Mouse (Mus musculus) kidney, postnatal 0 days (tissue): ENCODE results near the gene Nipal4. TPM values are rescaled to one million over a fixed set of nuclear protein-coding genes. Genes with fewer than 3 reads are reported as not detected.

Experiments
- ATAC-seq: fragments of 200-750 bp; cut with Nextera tagmentation; replicated peaks from 2 replicates; pipeline ENCODE4 v1.8.0; 2017; ENCODE audit warnings: low read depth, moderate number of reproducible peaks, moderate TSS enrichment, moderate library complexity; ENCODE audit not compliant: low FRiP score
- DNase-seq: peaks from one replicate; pipeline ENCODE4 v3.0.0-alpha.2; 2016; ENCODE audit warnings: low spot score
- H3K27ac ChIP-seq: fragments of 300-500 bp; sonication (generic); 2 replicates; pipeline ENCODE4 v1.5.1; 2014; ENCODE audit warnings: mild to moderate bottlenecking
- H3K27me3 ChIP-seq: fragments of 300-500 bp; sonication (generic); 2 replicates; pipeline ENCODE4 v1.6.1; 2014; ENCODE audit warnings: low read length, mixed read lengths; ENCODE audit not compliant: insufficient read depth
- H3K36me3 ChIP-seq: fragments of 300-500 bp; sonication (generic); 2 replicates; pipeline ENCODE4 v1.6.1; 2014; ENCODE audit warnings: low read length, mixed read lengths; ENCODE audit not compliant: insufficient read depth
- H3K4me1 ChIP-seq: fragments of 300-500 bp; sonication (generic); replicated peaks from 2 replicates; pipeline ENCODE4 v1.6.1; 2014; ENCODE audit warnings: antibody characterized with exemption, low read length, mixed read lengths; ENCODE audit not compliant: insufficient read depth
- H3K4me2 ChIP-seq: fragments of 300-500 bp; sonication (generic); 2 replicates; pipeline ENCODE4 v1.6.1; 2014; ENCODE audit warnings: mild to moderate bottlenecking, low read length, moderate library complexity, mixed read lengths
- H3K4me3 ChIP-seq: fragments of 300-500 bp; sonication (generic); replicated peaks from 2 replicates; pipeline ENCODE4 v1.5.1; 2014; ENCODE audit warnings: low read depth, low read length
- H3K9ac ChIP-seq: fragments of 300-500 bp; sonication (generic); 2 replicates; pipeline ENCODE4 v1.6.1; 2014; ENCODE audit warnings: low read depth, low read length
- H3K9me3 ChIP-seq: fragments of 300-500 bp; sonication (generic); replicated peaks from 2 replicates; pipeline ENCODE4 v1.6.1; 2016; ENCODE audit warnings: low read length, inconsistent platforms, mixed read lengths
- CTCF ChIP-seq: IDR thresholded peaks from 2 replicates; pipeline ENCODE4 v1.5.1; 2016; ENCODE audit warnings: antibody characterized with exemption, low read depth, mild to moderate bottlenecking, moderate library complexity
- WGBS: fragments of 180-500 bp; shearing (Covaris S2); extraction: QIAGEN DNeasy Blood & Tissue Kit; methylation state at CpG from one replicate; pipeline ENCODE4 v1.1.7; 2014; 5-methylcytosine and 5-hydroxymethylcytosine counted together
- polyA plus RNA-seq: library from polyadenylated mRNA; unstranded; fragments of >200 nt; fragmentation: Nextera tagmentation; extraction: Ambion mirVana; gene quantifications from 2 replicates; pipeline ENCODE4 v1.2.1, GENCODE M21; 2015

Nipal4 gene
- polyA plus RNA-seq, 1 experiment from 2014 or later = 0.76 TPM

DNA sequence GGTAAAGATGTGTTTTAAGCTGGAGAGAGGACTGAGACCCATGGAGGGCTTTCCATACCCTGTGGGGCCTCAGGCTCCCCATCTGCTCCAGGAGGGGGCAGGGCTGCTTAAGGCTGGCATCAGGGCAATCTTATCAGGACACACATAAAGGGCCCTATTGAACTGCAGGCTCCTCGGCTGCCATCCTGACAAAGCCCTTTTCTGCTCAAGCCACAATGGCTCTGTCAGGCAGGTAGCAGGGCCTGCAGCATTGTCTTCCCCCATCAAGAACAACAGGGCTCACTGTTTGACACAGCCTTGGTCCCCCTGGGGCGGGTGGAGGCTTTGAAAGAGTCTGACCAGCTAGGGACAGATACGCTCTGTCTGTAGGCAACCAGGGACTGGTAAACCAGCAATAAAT, 3.6 kb upstream of the Nipal4 start:
- ATAC-seq (no peak), DNase-seq (no peak)
- Histone ChIP-seq H3K27me3 (no peaks in the 10 kb centered on the region), H3K4me1 (no peaks in the 10 kb centered on the region), H3K9ac (no peak overlapping the region), H3K36me3 (no peaks in the 10 kb centered on the region), H3K4me2 (no peak overlapping the region), H3K27ac (no peak overlapping the region), H3K9me3 (no peaks in the 10 kb centered on the region), H3K4me3 (no peak overlapping the region)
- 75% methylated on average over 3 of the region's 3 CpGs for WGBS
- no peak for TF ChIP-seq CTCF

DNA sequence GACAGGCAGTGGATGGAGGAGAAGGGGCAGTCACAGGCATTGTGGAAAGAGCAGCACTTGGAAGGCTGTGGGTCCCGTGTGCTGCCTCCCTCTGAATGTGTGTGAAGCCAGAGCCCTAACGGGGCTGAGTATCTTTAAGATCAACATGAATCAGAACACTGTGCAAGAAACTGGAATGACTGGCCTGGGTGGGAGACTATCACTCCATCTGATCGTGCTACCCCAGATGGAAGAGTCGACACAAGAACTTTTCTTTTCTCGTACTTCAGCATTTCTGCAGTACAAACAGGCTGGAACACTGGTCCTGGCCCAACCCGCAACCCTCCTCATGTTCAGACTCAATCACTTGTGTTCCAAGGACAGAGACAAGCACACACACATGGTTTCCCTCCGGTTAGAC, 2.2 kb upstream of the Nipal4 start:
- H3K36me3 ChIP-seq = no peaks in the 10 kb centered on the region
- H3K27me3 ChIP-seq = no peaks in the 10 kb centered on the region
- no peak overlapping the region for H3K4me3 ChIP-seq
- WGBS = 82% methylated on average over 7 of the region's 7 CpGs
- no peak overlapping the region for H3K4me2 ChIP-seq
- H3K4me1 ChIP-seq = no peaks in the 10 kb centered on the region
- no peak for DNase-seq
- no peak overlapping the region for H3K27ac ChIP-seq
- no peaks in the 10 kb centered on the region for H3K9me3 ChIP-seq
- no peak for TF ChIP-seq CTCF
- H3K9ac ChIP-seq = no peak overlapping the region
- no peak for ATAC-seq

DNA sequence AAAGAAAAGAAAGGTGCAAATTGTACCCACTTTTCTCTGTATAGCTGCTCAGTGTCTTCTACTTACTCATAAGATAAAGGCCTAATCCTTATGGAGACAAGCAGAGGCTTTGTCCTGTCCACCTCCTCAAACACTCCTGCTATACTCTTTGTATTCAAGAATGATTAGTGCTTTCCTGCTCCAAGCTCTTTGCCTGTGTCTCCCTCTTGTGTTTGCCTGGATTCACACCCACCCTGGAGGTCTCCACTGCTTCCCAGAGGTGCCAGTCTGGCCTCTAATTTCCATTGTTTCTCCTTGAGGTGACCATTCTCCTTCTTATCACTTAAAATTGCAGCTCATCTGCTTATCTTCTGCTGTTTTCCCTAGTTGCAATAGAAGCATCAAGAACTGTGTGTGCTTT, 8.8 kb downstream of the Nipal4 start:
- no peak for ATAC-seq
- Histone ChIP-seq H3K4me2 (no peak overlapping the region), H3K36me3 (no peaks in the 10 kb centered on the region), H3K27me3 (no peaks in the 10 kb centered on the region), H3K4me3 (no peak overlapping the region), H3K9me3 (no peaks in the 10 kb centered on the region), H3K4me1 (no peaks in the 10 kb centered on the region), H3K9ac (no peak overlapping the region), H3K27ac (no peak overlapping the region)
- peak; percentile 59 for TF ChIP-seq CTCF
- peak; percentile 46 for DNase-seq

DNA sequence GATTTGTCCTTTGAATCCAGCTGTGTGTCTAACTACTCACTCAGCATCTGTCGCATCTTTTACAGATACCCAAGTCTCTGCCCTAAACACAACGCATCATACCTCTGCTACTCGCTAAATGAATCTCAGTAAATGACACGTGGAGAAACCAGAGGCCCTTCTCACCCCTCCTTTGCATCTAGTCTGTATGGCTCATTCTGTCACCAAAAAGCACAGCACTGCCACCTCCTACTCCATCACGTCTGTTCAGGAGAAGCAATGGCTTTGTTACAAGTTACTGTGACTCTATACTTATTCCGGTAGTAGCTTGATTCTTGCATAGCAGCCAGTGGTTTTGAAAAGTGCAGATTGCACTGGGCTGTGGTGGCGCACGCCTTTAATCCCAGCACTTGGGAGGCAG, 9.4 kb downstream of the Nipal4 start:
- ATAC-seq (no peak), DNase-seq (no peak)
- Histone ChIP-seq H3K27me3 (no peaks in the 10 kb centered on the region), H3K4me2 (no peak overlapping the region), H3K9me3 (no peaks in the 10 kb centered on the region), H3K36me3 (no peaks in the 10 kb centered on the region), H3K4me3 (no peak overlapping the region), H3K27ac (no peak overlapping the region), H3K4me1 (no peaks in the 10 kb centered on the region), H3K9ac (no peak overlapping the region)
- no peak for TF ChIP-seq CTCF
- WGBS = 92% methylated on average over 8 of the region's 8 CpGs

DNA sequence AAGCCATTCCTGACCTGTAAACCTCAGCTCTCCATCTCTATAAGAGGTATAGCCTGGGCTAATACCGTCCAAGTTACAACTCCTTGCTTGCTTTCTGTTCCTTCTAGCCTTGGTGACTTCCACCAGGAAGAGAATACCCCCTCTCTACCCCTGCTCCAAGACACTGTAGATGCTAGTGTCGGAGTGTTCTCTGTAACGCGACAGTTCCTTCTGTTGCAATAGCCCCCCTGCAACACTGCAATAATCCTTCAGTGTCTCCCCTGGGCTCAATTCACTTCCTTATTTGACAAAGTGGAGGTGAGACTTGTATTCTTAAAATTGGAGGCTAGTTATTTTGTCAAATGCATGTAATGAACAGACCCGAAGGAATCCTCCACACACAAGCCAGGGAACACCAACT, 19.7 kb downstream of the Nipal4 start:
- Histone ChIP-seq H3K9ac (no peak overlapping the region), H3K4me3 (no peak overlapping the region), H3K4me1 (no peaks in the 10 kb centered on the region), H3K27ac (no peak overlapping the region), H3K27me3 (no peaks in the 10 kb centered on the region), H3K9me3 (no peaks in the 10 kb centered on the region), H3K36me3 (peaks cover 15% of the 10 kb centered on the region; the same call in 1 of the 2 replicates), H3K4me2 (no peak overlapping the region)
- ATAC-seq (no peak), DNase-seq (no peak)
- TF ChIP-seq CTCF = no peak
- WGBS = 96% methylated on average over 5 of the region's 5 CpGs

DNA sequence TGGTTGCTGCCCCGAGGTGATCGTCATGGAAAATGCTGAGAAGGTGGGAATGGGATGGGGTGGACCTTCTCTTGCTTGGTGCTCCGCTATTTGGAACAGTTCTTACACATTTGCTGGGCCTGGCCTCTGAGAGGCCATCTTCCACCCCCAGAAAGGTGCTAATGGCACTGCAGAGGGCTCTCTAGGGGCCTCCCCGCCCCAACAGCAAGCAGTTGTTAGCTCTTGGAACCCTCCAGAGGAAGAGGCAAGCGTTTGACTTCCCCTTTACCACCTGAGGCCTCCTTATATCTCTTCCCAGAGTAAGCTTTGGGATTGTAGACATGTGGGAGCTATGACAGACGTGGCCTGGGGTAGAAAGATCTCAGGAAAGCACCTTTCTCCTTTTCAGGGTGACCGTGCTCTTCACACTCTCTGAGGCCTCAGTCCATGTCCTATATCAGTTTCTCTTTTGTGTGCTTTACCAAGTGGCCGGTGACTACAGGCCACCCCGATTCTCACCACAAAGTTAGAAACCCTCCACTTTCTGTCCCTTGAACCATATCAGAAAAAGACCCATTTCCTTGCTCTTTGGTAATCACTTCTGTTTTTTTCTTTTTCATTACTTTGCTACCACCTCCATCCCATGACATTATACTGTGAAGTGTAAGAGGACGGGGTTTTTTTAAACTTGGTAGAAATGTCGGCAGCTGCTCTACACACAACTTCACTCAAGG, 21.0 kb downstream of the Nipal4 start:
- Histone ChIP-seq H3K4me3 (no peak overlapping the region), H3K27me3 (no peaks in the 10 kb centered on the region), H3K36me3 (peaks cover 24% of the 10 kb centered on the region; the same call in 1 of the 2 replicates), H3K4me1 (no peaks in the 10 kb centered on the region), H3K9me3 (no peaks in the 10 kb centered on the region), H3K27ac (no peak overlapping the region), H3K4me2 (no peak overlapping the region), H3K9ac (no peak overlapping the region)
- ATAC-seq (no peak), DNase-seq (no peak)
- WGBS = 88% methylated on average over 11 of the region's 11 CpGs
- TF ChIP-seq CTCF = no peak

DNA sequence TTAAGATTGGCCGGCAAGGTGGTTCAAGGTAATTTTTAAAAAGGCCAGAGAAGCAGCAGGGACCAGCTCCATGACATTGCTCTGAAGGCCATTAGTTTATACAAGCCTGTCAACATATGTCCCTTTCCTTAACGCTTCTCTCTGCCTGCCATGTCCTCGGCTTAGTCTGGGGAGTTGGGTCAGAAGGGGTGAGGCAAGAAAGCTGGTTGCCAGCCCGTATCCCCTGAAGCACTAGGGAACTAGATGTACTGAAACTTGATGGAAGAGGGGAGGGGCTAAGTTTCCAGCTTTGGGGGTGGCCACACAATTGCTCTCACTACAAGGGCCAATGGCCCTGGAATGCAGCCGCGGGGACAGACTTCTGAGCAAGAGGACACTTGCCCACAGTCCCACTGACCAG, 23.0 kb downstream of the Nipal4 start:
- no peaks in the 10 kb centered on the region for H3K27me3 ChIP-seq
- no peak overlapping the region for H3K4me3 ChIP-seq
- H3K4me1 ChIP-seq = no peaks in the 10 kb centered on the region
- 82% methylated on average over 6 of the region's 6 CpGs for WGBS
- H3K27ac ChIP-seq = no peak overlapping the region
- H3K36me3 ChIP-seq = peaks cover 29% of the 10 kb centered on the region; the same call in 1 of the 2 replicates
- no peak for DNase-seq
- H3K9me3 ChIP-seq = no peaks in the 10 kb centered on the region
- H3K9ac ChIP-seq = no peak overlapping the region
- no peak for ATAC-seq
- no peak for TF ChIP-seq CTCF
- no peak overlapping the region for H3K4me2 ChIP-seq
